Mouse (Mus musculus) kidney, embryonic 15.5 days (tissue): ENCODE data around the gene Gpc1. TPM values are rescaled to one million over a fixed set of nuclear protein-coding genes. Genes with fewer than 3 reads are reported as not detected.

ENCODE experiments used
- ATAC-seq: fragments of 200-750 bp; cut with Nextera tagmentation; replicated peaks from 2 replicates; pipeline ENCODE4 v1.8.0; 2017; ENCODE audit warnings: moderate TSS enrichment; ENCODE audit not compliant: low FRiP score
- H3K27ac ChIP-seq: fragments of 300-500 bp; sonication (generic); 2 replicates; pipeline ENCODE4 v1.5.1; 2015; ENCODE audit warnings: mild to moderate bottlenecking, inconsistent platforms
- H3K27me3 ChIP-seq: fragments of 300-500 bp; sonication (generic); 2 replicates; pipeline ENCODE4 v1.6.1; 2015; ENCODE audit warnings: inconsistent platforms
- H3K36me3 ChIP-seq: fragments of 300-500 bp; sonication (generic); 2 replicates; pipeline ENCODE4 v1.6.1; 2015; ENCODE audit warnings: inconsistent platforms
- H3K4me1 ChIP-seq: fragments of 300-500 bp; sonication (generic); 2 replicates; pipeline ENCODE4 v1.6.1; 2015; ENCODE audit warnings: inconsistent platforms
- H3K4me2 ChIP-seq: fragments of 300-500 bp; sonication (generic); 2 replicates; pipeline ENCODE4 v1.6.1; 2015; ENCODE audit warnings: moderate library complexity, mild to moderate bottlenecking, inconsistent platforms
- H3K4me3 ChIP-seq: fragments of 300-500 bp; sonication (generic); replicated peaks from 2 replicates; pipeline ENCODE4 v1.5.1; 2015; ENCODE audit warnings: mild to moderate bottlenecking, inconsistent platforms
- H3K9ac ChIP-seq: fragments of 300-500 bp; sonication (generic); 2 replicates; pipeline ENCODE4 v1.6.1; 2015; ENCODE audit warnings: mild to moderate bottlenecking, inconsistent platforms
- H3K9me3 ChIP-seq: fragments of 300-500 bp; sonication (generic); replicated peaks from 2 replicates; pipeline ENCODE4 v1.6.1; 2016; ENCODE audit warnings: inconsistent platforms
- WGBS: fragments of 180-500 bp; shearing (Covaris S2); methylation state at CpG from one replicate; pipeline ENCODE4 v1.1.7; 2015; ENCODE audit warnings: mixed read lengths; 5-methylcytosine and 5-hydroxymethylcytosine counted together
- polyA plus RNA-seq: library from polyadenylated mRNA; unstranded; fragments of >200 nt; fragmentation: Nextera tagmentation; extraction: Ambion mirVana; gene quantifications from 2 replicates; pipeline ENCODE4 v1.2.1, GENCODE M21; 2015

Gene Gpc1
- polyA plus RNA-seq, 1 experiment from 2014 or later = 60.0 TPM

- Histone ChIP-seq H3K4me2 (no peak overlapping the region), H3K4me1 (no peaks in the 10 kb centered on the region), H3K27me3 (no peaks in the 10 kb centered on the region), H3K4me3 (no peak overlapping the region), H3K36me3 (no peaks in the 10 kb centered on the region), H3K9me3 (no peaks in the 10 kb centered on the region), H3K9ac (no peak overlapping the region), H3K27ac (no peak overlapping the region)
- no peak for ATAC-seq
- WGBS = 58% methylated on average over 3 of the region's 3 CpGs
Measured at GRCm38 (mm10) chr1:92893896-92894295, 62.5 kb downstream of the Gpc1 start.

- no peak overlapping the region for H3K9ac ChIP-seq
- H3K36me3 ChIP-seq = no peaks in the 10 kb centered on the region
- 10% methylated on average over 3 of the region's 3 CpGs for WGBS
- peak; percentile 83 for ATAC-seq
- 0 out of 2 replicates have a peak, but pooled peaks cover 7% of the 10 kb centered on the region for H3K27me3 ChIP-seq
- H3K4me2 ChIP-seq = no peak overlapping the region
- no peaks in the 10 kb centered on the region for H3K4me1 ChIP-seq
- H3K27ac ChIP-seq = no peak overlapping the region
- no peak overlapping the region for H3K4me3 ChIP-seq
- no peaks in the 10 kb centered on the region for H3K9me3 ChIP-seq
Measured at GRCm38 (mm10) chr1:92895089-92895488, 63.6 kb downstream of the Gpc1 start.

GRCm38 (mm10) chr1:92902786-92903185 lies 71.3 kb downstream of the Gpc1 start, which contains the start of gene Ankmy1:
Gene Ankmy1, minus strand, starts transcription at chr1:92902906.
- Histone ChIP-seq H3K9me3 (no peaks in the 10 kb centered on the region), H3K4me1 (peaks cover 21% of the 10 kb centered on the region), H3K9ac (peak within 1 kb of the TSS; percentile 35; the same call in 1 of the 2 replicates), H3K4me2 (peak within 1 kb of the TSS; percentile 65), H3K36me3 (no peaks in the 10 kb centered on the region), H3K27me3 (peaks cover 16% of the 10 kb centered on the region; the same call in 1 of the 2 replicates), H3K27ac (no peak within 1 kb of the TSS), H3K4me3 (peak within 1 kb of the TSS; percentile 31)
- WGBS = under 1% methylated on average over 15 of the region's 15 CpGs
- peak; percentile 61 for ATAC-seq

GRCm38 (mm10) chr1:92903627-92904026 lies 72.2 kb downstream of the Gpc1 start:
- H3K9me3 ChIP-seq = no peaks in the 10 kb centered on the region
- 70% methylated on average over 4 of the region's 4 CpGs for WGBS
- no peak overlapping the region for H3K9ac ChIP-seq
- H3K36me3 ChIP-seq = no peaks in the 10 kb centered on the region
- no peak for ATAC-seq
- H3K27ac ChIP-seq = no peak overlapping the region
- H3K27me3 ChIP-seq = peaks cover 16% of the 10 kb centered on the region; the same call in 1 of the 2 replicates
- H3K4me1 ChIP-seq = peaks cover 25% of the 10 kb centered on the region
- no peak overlapping the region for H3K4me2 ChIP-seq
- no peak overlapping the region for H3K4me3 ChIP-seq

- H3K4me1 ChIP-seq = peaks cover 34% of the 10 kb centered on the region
- no peak overlapping the region for H3K9ac ChIP-seq
- ATAC-seq = no peak
- no peaks in the 10 kb centered on the region for H3K9me3 ChIP-seq
- no peaks in the 10 kb centered on the region for H3K36me3 ChIP-seq
- H3K4me3 ChIP-seq = no peak overlapping the region
- peaks cover 8% of the 10 kb centered on the region; the same call in 1 of the 2 replicates for H3K27me3 ChIP-seq
- H3K4me2 ChIP-seq = no peak overlapping the region
- 95% methylated on average over 2 of the region's 2 CpGs for WGBS
- H3K27ac ChIP-seq = no peak overlapping the region
Measured at GRCm38 (mm10) chr1:92905703-92906310, 74.4 kb downstream of the Gpc1 start.

- H3K9ac ChIP-seq = peak within 1 kb of the TSS; percentile 76
- no peaks in the 10 kb centered on the region for H3K36me3 ChIP-seq
- under 1% methylated on average over 75 of the region's 81 CpGs for WGBS
- H3K9me3 ChIP-seq = no peaks in the 10 kb centered on the region
- no peaks in the 10 kb centered on the region for H3K27me3 ChIP-seq
- H3K27ac ChIP-seq = peak within 1 kb of the TSS; percentile 92
- H3K4me1 ChIP-seq = peaks cover 44% of the 10 kb centered on the region
- peak; percentile 92 for ATAC-seq
- H3K4me2 ChIP-seq = peak within 1 kb of the TSS; percentile 78
- peak within 1 kb of the TSS; percentile 70 for H3K4me3 ChIP-seq
Measured at GRCm38 (mm10) chr1:92906779-92907631, 75.6 kb downstream of the Gpc1 start, which contains the start of gene Dusp28. Gene Dusp28, plus strand, starts transcription at chr1:92906981.

- Histone ChIP-seq H3K9me3 (no peaks in the 10 kb centered on the region), H3K36me3 (no peaks in the 10 kb centered on the region), H3K4me1 (peaks cover 45% of the 10 kb centered on the region), H3K27ac (peak overlapping the region; percentile 92), H3K4me2 (peak overlapping the region; percentile 78), H3K27me3 (no peaks in the 10 kb centered on the region), H3K4me3 (peak overlapping the region; percentile 70), H3K9ac (peak overlapping the region; percentile 76)
- ATAC-seq = no peak
- WGBS = 48% methylated on average over 20 of the region's 20 CpGs
Measured at GRCm38 (mm10) chr1:92907632-92908360, 76.4 kb downstream of the Gpc1 start.

- no peak overlapping the region for H3K27ac ChIP-seq
- ATAC-seq = no peak
- peaks cover 43% of the 10 kb centered on the region for H3K4me1 ChIP-seq
- 90% methylated on average over 3 of the region's 3 CpGs for WGBS
- no peaks in the 10 kb centered on the region for H3K36me3 ChIP-seq
- no peak overlapping the region for H3K9ac ChIP-seq
- no peak overlapping the region for H3K4me2 ChIP-seq
- no peaks in the 10 kb centered on the region for H3K27me3 ChIP-seq
- no peaks in the 10 kb centered on the region for H3K9me3 ChIP-seq
- H3K4me3 ChIP-seq = no peak overlapping the region
Measured at GRCm38 (mm10) chr1:92908664-92909063, 77.2 kb downstream of the Gpc1 start.

- WGBS = 65% methylated on average over 4 of the region's 4 CpGs
- no peak for ATAC-seq
Measured at GRCm38 (mm10) chr1:92909068-92909467, 77.6 kb downstream of the Gpc1 start.

More at GRCm38 (mm10) chr1:92909068-92909467, 77.6 kb downstream of the Gpc1 start:
- peaks cover 4% of the 10 kb centered on the region; the same call in 1 of the 2 replicates for H3K36me3 ChIP-seq
- H3K27ac ChIP-seq = no peak overlapping the region
- H3K27me3 ChIP-seq = no peaks in the 10 kb centered on the region
- no peaks in the 10 kb centered on the region for H3K9me3 ChIP-seq
- H3K4me3 ChIP-seq = no peak overlapping the region
- H3K9ac ChIP-seq = no peak overlapping the region
- no peak overlapping the region for H3K4me2 ChIP-seq
- peaks cover 43% of the 10 kb centered on the region for H3K4me1 ChIP-seq
